Mouse (Mus musculus) forebrain, embryonic 14.5 days (tissue): ENCODE measurements around the gene Ccdc110. TPM values are rescaled to one million over a fixed set of nuclear protein-coding genes. Genes with fewer than 3 reads are reported as not detected.

Source experiments
- ATAC-seq: fragments of 200-750 bp; cut with Nextera tagmentation; 2 replicates; pipeline ENCODE4 v1.8.0; 2017; ENCODE audit warnings: mild to moderate bottlenecking, moderate library complexity
- DNase-seq: peaks from one replicate; pipeline ENCODE4 v3.0.0-alpha.2; 2015; ENCODE audit warnings: low spot score
- H3K27ac ChIP-seq: fragments of 300-500 bp; sonication (generic); 2 replicates; pipeline ENCODE4 v1.5.1; 2014; ENCODE audit warnings: low read depth, mild to moderate bottlenecking, control low read depth, low read length, moderate library complexity
- H3K27me3 ChIP-seq: fragments of 300-500 bp; sonication (generic); replicated peaks from 2 replicates; pipeline ENCODE4 v1.6.1; 2014; ENCODE audit warnings: low read length, control low read depth, mixed read lengths; ENCODE audit not compliant: control insufficient read depth, insufficient read depth
- H3K36me3 ChIP-seq: fragments of 300-500 bp; sonication (generic); 2 replicates; pipeline ENCODE4 v1.6.1; 2014; ENCODE audit warnings: low read length, control low read depth; ENCODE audit not compliant: control insufficient read depth, insufficient read depth
- H3K4me1 ChIP-seq: fragments of 300-500 bp; sonication (generic); 2 replicates; pipeline ENCODE4 v1.6.1; 2014; ENCODE audit warnings: antibody characterized with exemption, low read length, control low read depth; ENCODE audit not compliant: control insufficient read depth, insufficient read depth
- H3K4me2 ChIP-seq: fragments of 300-500 bp; sonication (generic); 2 replicates; pipeline ENCODE4 v1.6.1; 2014; ENCODE audit warnings: mild to moderate bottlenecking, control low read depth, low read length
- H3K4me3 ChIP-seq: fragments of 300-500 bp; sonication (generic); 2 replicates; pipeline ENCODE4 v1.5.1; 2014; ENCODE audit warnings: low read depth, low read length, control low read depth
- H3K9ac ChIP-seq: fragments of 300-500 bp; sonication (generic); 2 replicates; pipeline ENCODE4 v1.6.1; 2014; ENCODE audit warnings: mild to moderate bottlenecking, low read length, control low read depth, moderate library complexity
- H3K9me3 ChIP-seq: fragments of 300-500 bp; sonication (generic); replicated peaks from 2 replicates; pipeline ENCODE4 v1.6.1; 2016; ENCODE audit warnings: low read length, control low read depth, mixed read lengths; ENCODE audit not compliant: control insufficient read depth
- WGBS: fragments of 180-500 bp; shearing (Covaris S2); extraction: QIAGEN DNeasy Blood & Tissue Kit; methylation state at CpG from one replicate; pipeline ENCODE4 v1.1.7; 2014; 5-methylcytosine and 5-hydroxymethylcytosine counted together
- polyA plus RNA-seq: library from polyadenylated mRNA; unstranded; fragments of >200 nt; fragmentation: Nextera tagmentation; extraction: Ambion mirVana; gene quantifications from 2 replicates; pipeline ENCODE4 v1.2.1, GENCODE M21; 2014

The Ccdc110 gene
- polyA plus RNA-seq, 1 experiment from 2014 or later = 0.17 TPM

GRCm38 (mm10) chr8:45950622-45951021 is 16.2 kb downstream of the Ccdc110 start:
- Histone ChIP-seq H3K27ac (no peak overlapping the region), H3K9me3 (no peaks in the 10 kb centered on the region), H3K27me3 (no peaks in the 10 kb centered on the region), H3K4me2 (no peak overlapping the region), H3K36me3 (no peaks in the 10 kb centered on the region), H3K4me3 (no peak overlapping the region), H3K9ac (no peak overlapping the region), H3K4me1 (no peaks in the 10 kb centered on the region)
- 18% methylated on average over 2 of the region's 2 CpGs for WGBS
- ATAC-seq = no peak
- no peak for DNase-seq

- H3K27ac ChIP-seq = no peak overlapping the region
- no peak overlapping the region for H3K4me2 ChIP-seq
- H3K36me3 ChIP-seq = no peaks in the 10 kb centered on the region
- ATAC-seq = no peak
- no peak for DNase-seq
- H3K4me3 ChIP-seq = no peak overlapping the region
- peaks cover 3% of the 10 kb centered on the region; the same call in 1 of the 2 replicates for H3K9me3 ChIP-seq
- H3K27me3 ChIP-seq = no peaks in the 10 kb centered on the region
- no peak overlapping the region for H3K9ac ChIP-seq
- WGBS = 94% methylated on average over 12 of the region's 12 CpGs
- H3K4me1 ChIP-seq = peaks cover 3% of the 10 kb centered on the region; the same call in 1 of the 2 replicates
These were observed 36.5 kb downstream of the Ccdc110 start for GRCm38 (mm10) chr8:45970894-45971293.

- ATAC-seq (no peak), DNase-seq (peak; percentile 13)
- H3K27ac ChIP-seq = no peak overlapping the region
- H3K27me3 ChIP-seq = no peaks in the 10 kb centered on the region
- no peak overlapping the region for H3K4me3 ChIP-seq
- no peak overlapping the region; the same call in 1 of the 2 replicates for H3K4me2 ChIP-seq
- 61% methylated on average over 8 of the region's 8 CpGs for WGBS
- no peak overlapping the region for H3K9ac ChIP-seq
- peaks cover 8% of the 10 kb centered on the region; the same call in 1 of the 2 replicates for H3K4me1 ChIP-seq
- H3K9me3 ChIP-seq = peaks cover 3% of the 10 kb centered on the region; the same call in 1 of the 2 replicates
- no peaks in the 10 kb centered on the region for H3K36me3 ChIP-seq
These were observed 39.6 kb downstream of the Ccdc110 start for GRCm38 (mm10) chr8:45973988-45974505.

GRCm38 (mm10) chr8:45975126-45975836 is 40.9 kb downstream of the Ccdc110 start, which contains the start of the genes 1700029J07Rik and Ufsp2:
TSS of gene 1700029J07Rik (minus strand) at chr8:45975252.
TSS of gene Ufsp2 (plus strand) at chr8:45975528.
- H3K4me2 ChIP-seq = peak within 1 kb of the TSS; percentile 79
- H3K4me1 ChIP-seq = peaks cover 8% of the 10 kb centered on the region; the same call in 1 of the 2 replicates
- peaks cover 3% of the 10 kb centered on the region for H3K36me3 ChIP-seq
- H3K27me3 ChIP-seq = no peaks in the 10 kb centered on the region
- H3K9me3 ChIP-seq = peaks cover 3% of the 10 kb centered on the region; the same call in 1 of the 2 replicates
- peak within 1 kb of the TSS; percentile 68 for H3K9ac ChIP-seq
- DNase-seq = peak; percentile 100
- H3K27ac ChIP-seq = peak within 1 kb of the TSS; percentile 81
- WGBS = under 1% methylated on average over 57 of the region's 57 CpGs
- ATAC-seq = peak; percentile 99
- H3K4me3 ChIP-seq = peak within 1 kb of the TSS; percentile 58

GRCm38 (mm10) chr8:45975837-45976468 is 41.5 kb downstream of the Ccdc110 start:
- peaks cover 8% of the 10 kb centered on the region; the same call in 1 of the 2 replicates for H3K4me1 ChIP-seq
- peaks cover 8% of the 10 kb centered on the region for H3K36me3 ChIP-seq
- H3K4me3 ChIP-seq = peak overlapping the region; percentile 58
- H3K9me3 ChIP-seq = peaks cover 1% of the 10 kb centered on the region; the same call in 1 of the 2 replicates
- H3K4me2 ChIP-seq = peak overlapping the region; percentile 79
- ATAC-seq = no peak; the same call in 1 of the 2 replicates
- no peaks in the 10 kb centered on the region for H3K27me3 ChIP-seq
- DNase-seq = no peak
- H3K27ac ChIP-seq = no peak overlapping the region
- 82% methylated on average over 11 of the region's 11 CpGs for WGBS
- peak overlapping the region; percentile 68 for H3K9ac ChIP-seq

GRCm38 (mm10) chr8:45986665-45987064 is 52.2 kb downstream of the Ccdc110 start:
- WGBS = 85% methylated on average over 3 of the region's 3 CpGs
- Histone ChIP-seq H3K9me3 (no peaks in the 10 kb centered on the region), H3K4me3 (no peak overlapping the region), H3K27ac (no peak overlapping the region), H3K4me2 (no peak overlapping the region), H3K27me3 (no peaks in the 10 kb centered on the region), H3K4me1 (no peaks in the 10 kb centered on the region), H3K36me3 (peaks cover 33% of the 10 kb centered on the region), H3K9ac (no peak overlapping the region)
- DNase-seq (no peak), ATAC-seq (no peak)

- no peaks in the 10 kb centered on the region for H3K4me1 ChIP-seq
- peaks cover 32% of the 10 kb centered on the region for H3K36me3 ChIP-seq
- no peak for DNase-seq
- H3K9ac ChIP-seq = no peak overlapping the region
- 65% methylated on average over 2 of the region's 2 CpGs for WGBS
- no peak overlapping the region for H3K27ac ChIP-seq
- H3K27me3 ChIP-seq = no peaks in the 10 kb centered on the region
- no peak overlapping the region for H3K4me2 ChIP-seq
- ATAC-seq = no peak
- H3K9me3 ChIP-seq = no peaks in the 10 kb centered on the region
- no peak overlapping the region for H3K4me3 ChIP-seq
These were observed 53.8 kb downstream of the Ccdc110 start for GRCm38 (mm10) chr8:45988189-45988588.

- Histone ChIP-seq H3K36me3 (peaks cover 34% of the 10 kb centered on the region), H3K27me3 (no peaks in the 10 kb centered on the region), H3K4me1 (no peaks in the 10 kb centered on the region), H3K9me3 (no peaks in the 10 kb centered on the region), H3K27ac (no peak overlapping the region), H3K4me2 (no peak overlapping the region), H3K9ac (no peak overlapping the region), H3K4me3 (no peak overlapping the region)
- ATAC-seq (no peak), DNase-seq (no peak)
- WGBS = 93% methylated on average over 4 of the region's 4 CpGs
These were observed 56.4 kb downstream of the Ccdc110 start for GRCm38 (mm10) chr8:45990631-45991310.
